Mouse (Mus musculus) heart, adult 2 months (tissue): ENCODE results near the gene Rassf2. TPM values are rescaled to one million over a fixed set of nuclear protein-coding genes. Genes with fewer than 3 reads are reported as not detected.

Experiments used
- DNase-seq, 2 experiments: peaks; one replicate each; pipeline ENCODE4 v3.0.0; 2021
- H3K27ac ChIP-seq: fragments of 200-600 bp; 2 replicates; pipeline ENCODE4 v1.8.1; 2022
- H3K27me3 ChIP-seq: fragments of 200-500 bp; 2 replicates; pipeline ENCODE4 v1.6.1; 2012; ENCODE audit warnings: mild to moderate bottlenecking, low read length, inconsistent platforms, mixed read lengths; ENCODE audit not compliant: control insufficient read depth, insufficient read depth
- H3K36me3 ChIP-seq: fragments of 200-500 bp; 2 replicates; pipeline ENCODE4 v1.6.1; 2012; ENCODE audit warnings: low read length, inconsistent platforms; ENCODE audit not compliant: control insufficient read depth, insufficient read depth
- H3K4me1 ChIP-seq: fragments of 200-500 bp; 2 replicates; pipeline ENCODE4 v1.6.1; 2011; ENCODE audit warnings: low read length; ENCODE audit not compliant: control insufficient read depth, insufficient read depth
- H3K4me3 ChIP-seq: fragments of 200-600 bp; 2 replicates; pipeline ENCODE4 v1.8.1; 2022
- H3K79me2 ChIP-seq: fragments of 200-500 bp; replicated peaks from 2 replicates; pipeline ENCODE4 v1.6.1; 2012; ENCODE audit warnings: mild to moderate bottlenecking, inconsistent platforms, low read length, moderate library complexity, mixed read lengths; ENCODE audit not compliant: control insufficient read depth, insufficient read depth
- H3K9ac ChIP-seq: fragments of 200-500 bp; 2 replicates; pipeline ENCODE4 v1.6.1; 2012; ENCODE audit warnings: low read depth, mild to moderate bottlenecking, control low read depth, inconsistent platforms, low read length, mixed read lengths
- CTCF ChIP-seq: fragments of 200-600 bp; IDR thresholded peaks from 2 replicates; pipeline ENCODE4 v1.8.1; 2022; ENCODE audit warnings: antibody characterized with exemption, mild to moderate bottlenecking, moderate library complexity
- EP300 ChIP-seq: fragments of 200-500 bp; IDR thresholded peaks from 2 replicates; pipeline ENCODE4 v1.6.1; 2011; ENCODE audit warnings: low read depth, low read length, control low read depth; ENCODE audit not compliant: insufficient read depth
- POLR2A ChIP-seq: fragments of 200-500 bp; IDR thresholded peaks from 2 replicates; pipeline ENCODE4 v1.6.1; 2011; ENCODE audit warnings: mild to moderate bottlenecking, low read depth, low read length, control low read depth; ENCODE audit not compliant: insufficient read depth
- WGBS: fragments of 180-500 bp; shearing (Covaris S2); methylation state at CpG from one replicate; pipeline ENCODE4 v1.1.7; 2018; 5-methylcytosine and 5-hydroxymethylcytosine counted together
- intact Hi-C: fragments of 180-260 bp; cut with DNase I; formaldehyde crosslinking; loops from one replicate; pipeline ENCODE4 v1.15.1; 2025
- long read RNA-seq: library from polyadenylated mRNA; stranded (forward); transcript quantifications from one replicate; pipeline ENCODE4 v2.0.0, GENCODE M21; 2021
- polyA plus RNA-seq: library from polyadenylated mRNA; depleted of rRNA; stranded (reverse); fragments of >200 nt; gene quantifications from 2 replicates; pipeline ENCODE4 v1.2.3, GENCODE M21; 2012; rRNA removed
- total RNA-seq, 2 experiments: library from RNA; stranded (reverse); gene quantifications; 2 replicates each; pipeline ENCODE4 v1.2.3; 2021

Gene Rassf2
- total RNA-seq (10 to 100 TPM in 1 of 2 experiments, 1 to 10 TPM in 1; 6.8 to 11.5 TPM), polyA plus RNA-seq (6.0 and 7.5 TPM in 2 replicates)
- long read RNA-seq, full-length matches to known transcripts: 3 of 5 reads
- long read RNA-seq, partial matches to known transcripts: 0 of 5 reads
- long read RNA-seq, other reads (novel, unspliced or antisense): 2 of 5 reads

GRCm38 (mm10) chr2:132029646-132030417, at the start of gene Rassf2:
Gene Rassf2, minus strand, starts transcription at chr2:132030258.
- under 1% methylated on average over 38 of the region's 48 CpGs for WGBS
- peak; percentile 85 to 90 for DNase-seq
- H3K36me3 ChIP-seq: no peaks in the 10 kb centered on the region
- H3K4me1 ChIP-seq: peaks cover 8% of the 10 kb centered on the region
- H3K27ac ChIP-seq: peak within 1 kb of the TSS; percentile 74
- H3K27me3 ChIP-seq: no peaks in the 10 kb centered on the region
- 0 out of 2 replicates have a peak, but pooled peaks have one; percentile 37 for TF ChIP-seq POLR2A
- TF ChIP-seq CTCF: no peak
- peak within 1 kb of the TSS; percentile 65 for H3K4me3 ChIP-seq
- H3K79me2 ChIP-seq: no peaks in the 10 kb centered on the region
- peak within 1 kb of the TSS; percentile 61 for H3K9ac ChIP-seq
- intact Hi-C loops: no loop called here

- no peak overlapping the region for H3K27ac ChIP-seq
- intact Hi-C loops: no loop called here
- H3K79me2 ChIP-seq: no peaks in the 10 kb centered on the region
- no peak overlapping the region for H3K9ac ChIP-seq
- WGBS: 49% methylated on average over 5 of the region's 5 CpGs
- no peak overlapping the region for H3K4me3 ChIP-seq
- H3K36me3 ChIP-seq: no peaks in the 10 kb centered on the region
- peak; percentile 45 to 71 for DNase-seq
- TF ChIP-seq EP300 (peak; percentile 60), POLR2A (0 out of 2 replicates have a peak, but pooled peaks have one; percentile 16), CTCF (no peak)
- peaks cover 7% of the 10 kb centered on the region for H3K4me1 ChIP-seq
- H3K27me3 ChIP-seq: no peaks in the 10 kb centered on the region
These were observed 49.1 kb upstream of the Rassf2 start for GRCm38 (mm10) chr2:132079139-132079538.

GRCm38 (mm10) chr2:132073052-132073451, 43.0 kb upstream of the Rassf2 start:
- intact Hi-C loops: no loop called here
- 90% methylated on average over 3 of the region's 3 CpGs for WGBS
- no peak for DNase-seq

GRCm38 (mm10) chr2:132069985-132070735, 40.1 kb upstream of the Rassf2 start:
- Histone ChIP-seq H3K79me2 (no peaks in the 10 kb centered on the region), H3K27ac (no peak overlapping the region), H3K9ac (no peak overlapping the region), H3K4me1 (no peaks in the 10 kb centered on the region), H3K27me3 (no peaks in the 10 kb centered on the region), H3K36me3 (no peaks in the 10 kb centered on the region), H3K4me3 (no peak overlapping the region)
- no peak for DNase-seq
- 89% methylated on average over 10 of the region's 10 CpGs for WGBS
- TF ChIP-seq POLR2A: no peak
- TF ChIP-seq EP300: no peak
- TF ChIP-seq CTCF: no peak
- intact Hi-C loops: no loop called here

More at GRCm38 (mm10) chr2:132073052-132073451, 43.0 kb upstream of the Rassf2 start:
- no peak overlapping the region for H3K27ac ChIP-seq
- no peak overlapping the region for H3K4me3 ChIP-seq
- H3K27me3 ChIP-seq: no peaks in the 10 kb centered on the region
- no peaks in the 10 kb centered on the region for H3K79me2 ChIP-seq
- H3K4me1 ChIP-seq: no peaks in the 10 kb centered on the region
- TF ChIP-seq EP300 (no peak), POLR2A (no peak), CTCF (no peak)
- H3K9ac ChIP-seq: no peak overlapping the region
- H3K36me3 ChIP-seq: no peaks in the 10 kb centered on the region

GRCm38 (mm10) chr2:132064185-132064831, 34.2 kb upstream of the Rassf2 start:
- Histone ChIP-seq H3K4me3 (no peak overlapping the region), H3K4me1 (no peaks in the 10 kb centered on the region), H3K27me3 (no peaks in the 10 kb centered on the region), H3K79me2 (no peaks in the 10 kb centered on the region), H3K27ac (no peak overlapping the region), H3K9ac (no peak overlapping the region), H3K36me3 (no peaks in the 10 kb centered on the region)
- WGBS: 56% methylated on average over 11 of the region's 11 CpGs
- intact Hi-C loops: loop anchor here (2.0 to 5.0 kb wide), 3 partner anchors 48 to 173 kb away; no protein-coding TSS in a partner anchor
- no peak for DNase-seq
- TF ChIP-seq POLR2A (no peak), EP300 (0 out of 2 replicates have a peak, but pooled peaks have one; percentile 52), CTCF (peak; percentile 55)
